Mouse (Mus musculus): ENCODE results near the gene Kmt2e.

DNA sequence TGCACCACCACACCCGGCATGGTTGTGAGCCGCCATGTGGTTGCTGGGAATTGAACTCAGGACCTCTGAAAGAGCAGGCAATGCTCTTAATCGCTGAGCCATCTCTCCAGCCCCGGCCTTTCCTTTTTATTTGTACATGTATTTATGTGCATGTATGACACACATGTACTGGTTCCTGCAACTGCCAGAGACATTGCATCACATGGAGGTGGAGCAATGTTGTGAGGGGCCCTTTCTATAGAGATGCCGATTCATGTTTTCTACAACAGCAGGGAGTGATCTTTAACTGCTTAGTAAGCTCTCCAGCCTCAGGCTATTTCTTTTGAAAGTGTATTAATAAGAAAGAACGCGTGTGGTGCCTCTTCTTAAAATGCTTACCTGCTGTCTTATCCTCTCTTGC, 49.6 kb downstream of the Kmt2e start:
- TF ChIP-seq MAFK (IDR thresholded peaks at IDR 0.05; ENCODE audit: insufficient read depth, low read depth, low read length): no peak
- no peak for TF ChIP-seq CHD2 (IDR thresholded peaks at IDR 0.05; ENCODE audit: low read depth, low read length)
- TF ChIP-seq HCFC1 (IDR thresholded peaks at IDR 0.05; ENCODE audit: borderline replicate concordance, insufficient read depth, low read length): no peak
- TF ChIP-seq ZC3H11A (IDR thresholded peaks at IDR 0.05; ENCODE audit: borderline replicate concordance, low read depth, low read length): no peak

All from ES-E14 (cell line).